Mouse (Mus musculus) inflammation-experienced regulatory T-cells, adult 6 months (primary cell): Measurements from ENCODE around the gene Macf1. TPM values are rescaled to one million over a fixed set of nuclear protein-coding genes. Genes with fewer than 3 reads are reported as not detected.
"Not testable (repeated sequence)": the region's sequence is repeated elsewhere in the genome, so short reads cannot be mapped to it uniquely, and the experiment has no call there.

ENCODE experiments used
- ATAC-seq: one replicate; pipeline ENCODE4 v1.8.0; 2017
- polyA plus RNA-seq, 3 experiments: library from polyadenylated mRNA; unstranded; fragments of 100-300 nt; shearing (Covaris generic); gene quantifications; one replicate each; pipeline ENCODE4 v1.2.1; 2017

The Macf1 gene
- polyA plus RNA-seq, 3 experiments from 2014 or later, result 87.3 to 165 (median 153) TPM

GRCm38 (mm10) chr4:123633874-123634273 is 50.3 kb downstream of the Macf1 start:
- no peak for ATAC-seq

GRCm38 (mm10) chr4:123633370-123633769 is 50.8 kb downstream of the Macf1 start:
- no peak for ATAC-seq

- ATAC-seq, result not testable (repeated sequence)
Observed at GRCm38 (mm10) chr4:123632116-123632515, 52.0 kb downstream of the Macf1 start.

- no peak for ATAC-seq
Observed at GRCm38 (mm10) chr4:123631654-123632053, 52.5 kb downstream of the Macf1 start.

- ATAC-seq, result no peak
Observed at GRCm38 (mm10) chr4:123627683-123628082, 56.5 kb downstream of the Macf1 start.

GRCm38 (mm10) chr4:123625332-123626072 is 58.7 kb downstream of the Macf1 start:
- no peak for ATAC-seq

GRCm38 (mm10) chr4:123624438-123624837 is 59.7 kb downstream of the Macf1 start:
- ATAC-seq, result no peak

- ATAC-seq, result no peak
Observed at GRCm38 (mm10) chr4:123623742-123624151, 60.4 kb downstream of the Macf1 start.

GRCm38 (mm10) chr4:123621732-123622131 is 62.4 kb downstream of the Macf1 start:
- no peak for ATAC-seq

GRCm38 (mm10) chr4:123617727-123618389 is 66.3 kb downstream of the Macf1 start:
- ATAC-seq, result no peak

- no peak for ATAC-seq
Observed at GRCm38 (mm10) chr4:123616971-123617370, 67.2 kb downstream of the Macf1 start.

- ATAC-seq, result no peak
Observed at GRCm38 (mm10) chr4:123616501-123616900, 67.7 kb downstream of the Macf1 start.

- no peak for ATAC-seq
Observed at GRCm38 (mm10) chr4:123613309-123613947, 70.7 kb downstream of the Macf1 start.

- no peak for ATAC-seq
Observed at GRCm38 (mm10) chr4:123611940-123612339, 72.2 kb downstream of the Macf1 start.

GRCm38 (mm10) chr4:123611241-123611640 is 72.9 kb downstream of the Macf1 start:
- ATAC-seq, result no peak

- no peak for ATAC-seq
Observed at GRCm38 (mm10) chr4:123607174-123607573, 77.0 kb downstream of the Macf1 start.

GRCm38 (mm10) chr4:123605948-123606347 is 78.2 kb downstream of the Macf1 start:
- no peak for ATAC-seq

- ATAC-seq, result no peak
Observed at GRCm38 (mm10) chr4:123605309-123605708, 78.9 kb downstream of the Macf1 start.

- no peak for ATAC-seq
Observed at GRCm38 (mm10) chr4:123602700-123603261, 81.4 kb downstream of the Macf1 start.

GRCm38 (mm10) chr4:123601036-123601435 is 83.1 kb downstream of the Macf1 start:
- ATAC-seq, result no peak

- no peak for ATAC-seq
Observed at GRCm38 (mm10) chr4:123598519-123599228, 85.5 kb downstream of the Macf1 start.

GRCm38 (mm10) chr4:123594381-123594806 is 89.8 kb downstream of the Macf1 start:
- no peak for ATAC-seq

- ATAC-seq, result no peak
Observed at GRCm38 (mm10) chr4:123593664-123594063, 90.5 kb downstream of the Macf1 start.
